25 mouse cellular contexts compared by ENCODE assay signal in genomic region chr13:19764276-19764675, GRCm38 (mm10). TPM values are rescaled to one million over a fixed set of nuclear protein-coding genes. Genes with fewer than 3 reads are reported as not detected.
DNase-seq lines count a peak whose midpoint lies in the region; ATAC-seq and TF ChIP-seq lines count a peak whose summit lies in the region.
"Had no signal": no experiment of that assay in that cellular context is flagged by ENCODE, and none has a peak within 500 bp of the region (broad histone marks: within the 10 kb centered on the region; RNA-seq: fewer than 3 reads in every experiment).

No protein-coding gene starts in this region.

- no peak overlapping the region for H3K9ac ChIP-seq in stomach, postnatal 0 days (ENCODE audit: low read length)
- H3K9ac ChIP-seq: embryonic facial prominence, embryonic 12.5 days; heart, embryonic 15.5 days; hindbrain, embryonic 12.5 days had no signal

- no peaks in the 10 kb centered on the region for H3K36me3 ChIP-seq in myocyte (ENCODE audit: control insufficient read depth, insufficient read depth)
- H3K36me3 ChIP-seq in stomach, postnatal 0 days (ENCODE audit: control insufficient read depth, insufficient read depth, low read length), result no peaks in the 10 kb centered on the region
- H3K36me3 ChIP-seq: embryonic facial prominence, embryonic 12.5 days; forebrain, embryonic 10.5 days; heart, embryonic 15.5 days; hindbrain, embryonic 12.5 days had no signal

- no peak overlapping the region for H3K27ac ChIP-seq in stomach, postnatal 0 days (replicated peaks)
- H3K27ac ChIP-seq: embryonic facial prominence, embryonic 12.5 days; forebrain, embryonic 10.5 days; heart, embryonic 15.5 days; hindbrain, embryonic 12.5 days had no signal

- H3K79me2 ChIP-seq in myocyte (ENCODE audit: control insufficient read depth, insufficient read depth), result no peaks in the 10 kb centered on the region

- TF ChIP-seq POLR2A in lung, adult 2 months (IDR thresholded peaks at IDR 0.05; ENCODE audit: borderline replicate concordance, extremely low read depth, low read depth, low read length), result no peak
- peak; percentile 25 for TF ChIP-seq POLR2A in myocyte (IDR thresholded peaks at IDR 0.05; ENCODE audit: insufficient read length, low read depth)

- no peaks in the 10 kb centered on the region for H3K27me3 ChIP-seq in myocyte (ENCODE audit: control insufficient read depth, insufficient read depth, insufficient read length)
- no peaks in the 10 kb centered on the region for H3K27me3 ChIP-seq in stomach, postnatal 0 days (ENCODE audit: control insufficient read depth, insufficient read depth, low read length)
- H3K27me3 ChIP-seq: embryonic facial prominence, embryonic 12.5 days; heart, embryonic 15.5 days; hindbrain, embryonic 12.5 days had no signal

- no peaks in the 10 kb centered on the region for H3K4me1 ChIP-seq in lung, adult 2 months (ENCODE audit: control insufficient read depth, insufficient read depth, low read length)
- H3K4me1 ChIP-seq in stomach, postnatal 0 days (replicated peaks; ENCODE audit: control insufficient read depth, insufficient read depth), result no peaks in the 10 kb centered on the region
- H3K4me1 ChIP-seq: embryonic facial prominence, embryonic 12.5 days; forebrain, embryonic 10.5 days; heart, embryonic 15.5 days; hindbrain, embryonic 12.5 days had no signal

- peak overlapping the region; percentile 60 for H3K4me2 ChIP-seq in myocyte (ENCODE audit: low read depth)
- H3K4me2 ChIP-seq in stomach, postnatal 0 days (replicated peaks; ENCODE audit: low read depth), result no peak overlapping the region
- H3K4me2 ChIP-seq: embryonic facial prominence, embryonic 12.5 days; heart, embryonic 11.5 days; heart, embryonic 15.5 days; hindbrain, embryonic 12.5 days had no signal

- TF ChIP-seq EP300 in stomach, postnatal 0 days (optimal IDR thresholded peaks at IDR 0.05), result no peak

- ATAC-seq in erythroid progenitor cell, adult 5-6 weeks (replicated peaks; ENCODE audit: low FRiP score, poor library complexity, severe bottlenecking), result no peak
- ATAC-seq in stomach, postnatal 0 days (ENCODE audit: low FRiP score, low TSS enrichment), result no peak
- ATAC-seq: forebrain, embryonic 14.5 days; hindbrain, embryonic 16.5 days; inflammation-experienced regulatory T-cells, adult 6 months; intestine, postnatal 0 days had no signal

- no peak for TF ChIP-seq CTCF in lung, adult 2 months (IDR thresholded peaks at IDR 0.05; ENCODE audit: insufficient read depth, low read length)
- TF ChIP-seq CTCF in stomach, postnatal 0 days (IDR thresholded peaks at IDR 0.05; ENCODE audit: low read depth), result no peak

- H3K9me3 ChIP-seq in stomach, postnatal 0 days (ENCODE audit: control insufficient read depth, low read length), result no peaks in the 10 kb centered on the region
- H3K9me3 ChIP-seq: embryonic facial prominence, embryonic 12.5 days; forebrain, embryonic 10.5 days; heart, embryonic 15.5 days; hindbrain, embryonic 12.5 days had no signal

- no peak overlapping the region for H3K4me3 ChIP-seq in lung, adult 2 months (replicated peaks; ENCODE audit: extremely low read depth, low read depth, low read length)
- H3K4me3 ChIP-seq in myocyte, result no peak overlapping the region
- H3K4me3 ChIP-seq in stomach, postnatal 0 days (ENCODE audit: low read depth, low read length), result no peak overlapping the region
- H3K4me3 ChIP-seq: embryonic facial prominence, embryonic 12.5 days; forebrain, embryonic 10.5 days; heart, embryonic 15.5 days; hindbrain, embryonic 12.5 days had no signal

- H3ac ChIP-seq in myocyte (ENCODE audit: control insufficient read depth, insufficient read length), result no peak overlapping the region

- peak; percentile 21 for DNase-seq in lung, postnatal 36 days
- no peak for DNase-seq in lung, adult 2 months
- DNase-seq in NIH3T3 (ENCODE audit: low read depth), result peak; percentile 33
- DNase-seq in stomach, postnatal 0 days (ENCODE audit: low spot score), result no peak
- DNase-seq: adrenal gland, adult 8-10 months; cerebellum, adult 11 months; cerebellum, adult 8-10 months; cerebellum, postnatal 14 days; gastrocnemius, postnatal 36 days; heart, adult 18-20 months; heart, postnatal 4 days had no signal

- WGBS in lung, adult 2 months, result 76% methylated on average over 4 of the region's 4 CpGs
- WGBS in stomach, postnatal 0 days, result 93% methylated on average over 4 of the region's 4 CpGs

TF ChIP-seq in myocyte, 11 proteins besides CTCF, POLR2A, EP300 and RAD21:
- peak; percentile 92 for TF ChIP-seq CEBPB (IDR thresholded peaks at IDR 0.05; ENCODE audit: insufficient read depth, poor library complexity, severe bottlenecking)
- no peak for TF ChIP-seq MYOD1 (IDR thresholded peaks at IDR 0.05; ENCODE audit: control insufficient read depth in 1 of 3, insufficient read length in 2 of 3, low read depth in 2 of 3)

RNA-seq across cellular contexts. Expression of gene Gpr141, which starts 59.8 kb away (rescaled TPM):
- 0.46 and 1.5 TPM in 2 replicates for polyA plus RNA-seq in lung, adult 2 months (2012; rRNA removed)
- 5.8 TPM for polyA plus RNA-seq in myocyte (2012; fragmentation: generic; extraction: Trizol)
- 11.2 and 12.2 TPM in 2 replicates for total RNA-seq in erythroid progenitor cell, adult 5-6 weeks (2015; ENCODE audit: low replicate concordance)
- 5.4 and 13.9 TPM in 2 replicates for total RNA-seq in erythroid progenitor cell, adult 5-6 weeks (2017; ENCODE audit: low replicate concordance)
- polyA plus RNA-seq in stomach, postnatal 0 days (2015; fragmentation: Nextera tagmentation; extraction: Ambion mirVana), result 0.17 and 0.22 TPM in 2 replicates
- total RNA-seq: gastrocnemius, adult 8-10 months; gastrocnemius, postnatal 36 days; MEL had no signal
- polyA plus RNA-seq: cortical plate, adult 2 months; hindbrain, embryonic 12.5 days had no signal

Comparison
In these comparisons a context has a peak if more than half of its experiments do, and no peak if none do; other contexts are left out.
1. DNase-seq: peak in lung, postnatal 36 days (single experiment) and NIH3T3 (single experiment); none in lung, adult 2 months (single experiment) and stomach, postnatal 0 days (single experiment).